Mouse (Mus musculus) heart, embryonic 13.5 days (tissue): ENCODE measurements around the gene Zp1. TPM values are rescaled to one million over a fixed set of nuclear protein-coding genes. Genes with fewer than 3 reads are reported as not detected.
A peak's percentile ranks its signal among the peaks of the same experiment; 100 is the strongest.

Source experiments
- ATAC-seq: fragments of 200-750 bp; cut with Nextera tagmentation; 2 replicates; pipeline ENCODE4 v1.8.0; 2017; ENCODE audit warnings: moderate TSS enrichment; ENCODE audit not compliant: insufficient number of reproducible peaks, low FRiP score, low TSS enrichment; ENCODE audit errors: extremely low read depth
- H3K27ac ChIP-seq: fragments of 300-500 bp; sonication (generic); replicated peaks from 2 replicates; pipeline ENCODE4 v1.5.1; 2015; ENCODE audit warnings: moderate library complexity, mild to moderate bottlenecking, inconsistent platforms
- H3K27me3 ChIP-seq: fragments of 300-500 bp; sonication (generic); replicated peaks from 2 replicates; pipeline ENCODE4 v1.6.1; 2015; ENCODE audit warnings: mild to moderate bottlenecking, inconsistent platforms
- H3K36me3 ChIP-seq: fragments of 300-500 bp; sonication (generic); 2 replicates; pipeline ENCODE4 v1.6.1; 2015; ENCODE audit warnings: mild to moderate bottlenecking, inconsistent platforms
- H3K4me1 ChIP-seq: fragments of 300-500 bp; sonication (generic); 2 replicates; pipeline ENCODE4 v1.6.1; 2015; ENCODE audit warnings: inconsistent platforms
- H3K4me2 ChIP-seq: fragments of 300-500 bp; sonication (generic); 2 replicates; pipeline ENCODE4 v1.6.1; 2015; ENCODE audit warnings: inconsistent platforms, mild to moderate bottlenecking, moderate library complexity
- H3K4me3 ChIP-seq: fragments of 300-500 bp; sonication (generic); 2 replicates; pipeline ENCODE4 v1.5.1; 2015; ENCODE audit warnings: moderate library complexity, mild to moderate bottlenecking, inconsistent platforms
- H3K9ac ChIP-seq: fragments of 300-500 bp; sonication (generic); 2 replicates; pipeline ENCODE4 v1.6.1; 2015; ENCODE audit warnings: inconsistent platforms, mild to moderate bottlenecking, moderate library complexity
- H3K9me3 ChIP-seq: fragments of 300-500 bp; sonication (generic); 2 replicates; pipeline ENCODE4 v1.6.1; 2016; ENCODE audit warnings: inconsistent platforms
- WGBS: fragments of 180-500 bp; shearing (Covaris S2); methylation state at CpG from one replicate; pipeline ENCODE4 v1.1.7; 2015; ENCODE audit warnings: mixed read lengths; 5-methylcytosine and 5-hydroxymethylcytosine counted together
- polyA plus RNA-seq: library from polyadenylated mRNA; unstranded; fragments of >200 nt; fragmentation: Nextera tagmentation; extraction: Ambion mirVana; gene quantifications from 2 replicates; pipeline ENCODE4 v1.2.1, GENCODE M21; 2015

The Zp1 gene
- 0.08 TPM in 1 of 2 replicates, not detected in the other for polyA plus RNA-seq

GRCm38 (mm10) chr19:10920532-10920931, at the start of gene Zp1:
Zp1 (minus strand) TSS chr19:10920632.
- H3K4me1 ChIP-seq = peaks cover 15% of the 10 kb centered on the region
- ATAC-seq = no peak
- no peaks in the 10 kb centered on the region for H3K27me3 ChIP-seq
- WGBS = 57% methylated on average over 2 of the region's 2 CpGs
- no peaks in the 10 kb centered on the region for H3K36me3 ChIP-seq
- no peak within 1 kb of the TSS for H3K4me3 ChIP-seq
- H3K4me2 ChIP-seq = no peak within 1 kb of the TSS
- no peak within 1 kb of the TSS for H3K9ac ChIP-seq
- no peak within 1 kb of the TSS for H3K27ac ChIP-seq
- no peaks in the 10 kb centered on the region for H3K9me3 ChIP-seq

- Histone ChIP-seq H3K9ac (no peak overlapping the region), H3K27me3 (peaks cover 24% of the 10 kb centered on the region), H3K9me3 (peaks cover 13% of the 10 kb centered on the region; the same call in 1 of the 2 replicates), H3K4me2 (no peak overlapping the region), H3K4me3 (no peak overlapping the region), H3K4me1 (0 out of 2 replicates have a peak, but pooled peaks cover 1% of the 10 kb centered on the region), H3K36me3 (no peaks in the 10 kb centered on the region), H3K27ac (no peak overlapping the region)
- no peak for ATAC-seq
- WGBS = 79% methylated on average over 7 of the region's 7 CpGs
Measured at GRCm38 (mm10) chr19:10968578-10968977, 48.1 kb upstream of the Zp1 start.

- no peak for ATAC-seq
- Histone ChIP-seq H3K4me1 (no peaks in the 10 kb centered on the region), H3K36me3 (no peaks in the 10 kb centered on the region), H3K27ac (no peak overlapping the region), H3K9ac (no peak overlapping the region), H3K4me2 (no peak overlapping the region), H3K27me3 (peaks cover 39% of the 10 kb centered on the region), H3K4me3 (no peak overlapping the region), H3K9me3 (peaks cover 1% of the 10 kb centered on the region; the same call in 1 of the 2 replicates)
- 74% methylated on average over 7 of the region's 7 CpGs for WGBS
Measured at GRCm38 (mm10) chr19:10965721-10966120, 45.3 kb upstream of the Zp1 start.

GRCm38 (mm10) chr19:10959978-10960346, 39.5 kb upstream of the Zp1 start:
- Histone ChIP-seq H3K27me3 (peaks cover 40% of the 10 kb centered on the region), H3K36me3 (no peaks in the 10 kb centered on the region), H3K9ac (no peak overlapping the region), H3K27ac (no peak overlapping the region), H3K4me1 (no peaks in the 10 kb centered on the region), H3K4me2 (no peak overlapping the region), H3K9me3 (no peaks in the 10 kb centered on the region), H3K4me3 (no peak overlapping the region)
- ATAC-seq = no peak
- WGBS = 42% methylated on average over 12 of the region's 12 CpGs

- no peaks in the 10 kb centered on the region for H3K36me3 ChIP-seq
- WGBS = 28% methylated on average over 11 of the region's 11 CpGs
- H3K27ac ChIP-seq = no peak overlapping the region
- H3K4me3 ChIP-seq = no peak overlapping the region
- no peak overlapping the region for H3K4me2 ChIP-seq
- H3K27me3 ChIP-seq = peaks cover 35% of the 10 kb centered on the region
- H3K9me3 ChIP-seq = no peaks in the 10 kb centered on the region
- ATAC-seq = no peak; the same call in 1 of the 2 replicates
- H3K9ac ChIP-seq = no peak overlapping the region
- no peaks in the 10 kb centered on the region for H3K4me1 ChIP-seq
Measured at GRCm38 (mm10) chr19:10959085-10959977, 38.9 kb upstream of the Zp1 start.

- Histone ChIP-seq H3K4me3 (no peak overlapping the region; the same call in 1 of the 2 replicates), H3K9ac (peak overlapping the region; percentile 63)
- peak; percentile 42; the same call in 1 of the 2 replicates for ATAC-seq
Measured at GRCm38 (mm10) chr19:10952021-10952939, 31.8 kb upstream of the Zp1 start.

GRCm38 (mm10) chr19:10949558-10949957, 29.1 kb upstream of the Zp1 start:
- H3K4me3 ChIP-seq = peak overlapping the region; percentile 69
- ATAC-seq = no peak
- H3K27me3 ChIP-seq = no peaks in the 10 kb centered on the region
- 36% methylated on average over 9 of the region's 9 CpGs for WGBS
- H3K4me1 ChIP-seq = peaks cover 52% of the 10 kb centered on the region
- peak overlapping the region; percentile 76 for H3K9ac ChIP-seq
- peaks cover 20% of the 10 kb centered on the region for H3K36me3 ChIP-seq
- peak overlapping the region; percentile 96 for H3K4me2 ChIP-seq
- H3K9me3 ChIP-seq = no peaks in the 10 kb centered on the region
- peak overlapping the region; percentile 51 for H3K27ac ChIP-seq

More at GRCm38 (mm10) chr19:10952021-10952939, 31.8 kb upstream of the Zp1 start:
- WGBS = 32% methylated on average over 11 of the region's 11 CpGs
- H3K36me3 ChIP-seq = no peaks in the 10 kb centered on the region
- peaks cover 8% of the 10 kb centered on the region; the same call in 1 of the 2 replicates for H3K27me3 ChIP-seq
- H3K4me2 ChIP-seq = peak overlapping the region; percentile 50
- H3K9me3 ChIP-seq = no peaks in the 10 kb centered on the region
- H3K27ac ChIP-seq = peak overlapping the region; percentile 75
- peaks cover 41% of the 10 kb centered on the region for H3K4me1 ChIP-seq

- Histone ChIP-seq H3K9me3 (no peaks in the 10 kb centered on the region), H3K9ac (peak within 1 kb of the TSS; percentile 91), H3K4me2 (peak within 1 kb of the TSS; percentile 96), H3K27me3 (no peaks in the 10 kb centered on the region), H3K4me1 (peaks cover 52% of the 10 kb centered on the region), H3K27ac (peak within 1 kb of the TSS; percentile 51), H3K36me3 (peaks cover 24% of the 10 kb centered on the region), H3K4me3 (peak within 1 kb of the TSS; percentile 69)
- under 1% methylated on average over 30 of the region's 30 CpGs for WGBS
- ATAC-seq = peak; percentile 90
Measured at GRCm38 (mm10) chr19:10949112-10949511, 28.7 kb upstream of the Zp1 start, which contains the start of gene Ccdc86. Ccdc86 (minus strand) TSS chr19:10949266.

GRCm38 (mm10) chr19:10948416-10948815, 28.0 kb upstream of the Zp1 start:
- peaks cover 52% of the 10 kb centered on the region for H3K4me1 ChIP-seq
- 0% methylated on average over 20 of the region's 20 CpGs for WGBS

GRCm38 (mm10) chr19:10947219-10947618, 26.8 kb upstream of the Zp1 start:
- Histone ChIP-seq H3K36me3 (peaks cover 43% of the 10 kb centered on the region), H3K4me2 (peak overlapping the region; percentile 96), H3K9ac (peak overlapping the region; percentile 91), H3K27me3 (no peaks in the 10 kb centered on the region), H3K4me1 (peaks cover 42% of the 10 kb centered on the region), H3K27ac (no peak overlapping the region), H3K4me3 (peak overlapping the region; percentile 69), H3K9me3 (no peaks in the 10 kb centered on the region)
- ATAC-seq = no peak
- 81% methylated on average over 5 of the region's 5 CpGs for WGBS

More at GRCm38 (mm10) chr19:10948416-10948815, 28.0 kb upstream of the Zp1 start:
- Histone ChIP-seq H3K9ac (peak overlapping the region; percentile 91), H3K27me3 (no peaks in the 10 kb centered on the region), H3K9me3 (no peaks in the 10 kb centered on the region), H3K4me2 (peak overlapping the region; percentile 96), H3K27ac (no peak overlapping the region), H3K4me3 (peak overlapping the region; percentile 69), H3K36me3 (peaks cover 31% of the 10 kb centered on the region)
- no peak for ATAC-seq

- Histone ChIP-seq H3K9ac (peak overlapping the region; percentile 55; the same call in 1 of the 2 replicates), H3K27me3 (no peaks in the 10 kb centered on the region), H3K4me2 (peak overlapping the region; percentile 96), H3K4me3 (peak overlapping the region; percentile 69; the same call in 1 of the 2 replicates), H3K4me1 (peaks cover 35% of the 10 kb centered on the region), H3K27ac (no peak overlapping the region), H3K9me3 (no peaks in the 10 kb centered on the region), H3K36me3 (peaks cover 50% of the 10 kb centered on the region)
- WGBS = 65% methylated on average over 3 of the region's 3 CpGs
- ATAC-seq = no peak
Measured at GRCm38 (mm10) chr19:10946506-10946905, 26.1 kb upstream of the Zp1 start.
